Mouse (Mus musculus): ENCODE data around the gene Ebf1. TPM values are rescaled to one million over a fixed set of nuclear protein-coding genes. Genes with fewer than 3 reads are reported as not detected.

The Ebf1 gene
- polyA plus RNA-seq, 1 experiment from 2014 or later: 5.0 TPM

DNA sequence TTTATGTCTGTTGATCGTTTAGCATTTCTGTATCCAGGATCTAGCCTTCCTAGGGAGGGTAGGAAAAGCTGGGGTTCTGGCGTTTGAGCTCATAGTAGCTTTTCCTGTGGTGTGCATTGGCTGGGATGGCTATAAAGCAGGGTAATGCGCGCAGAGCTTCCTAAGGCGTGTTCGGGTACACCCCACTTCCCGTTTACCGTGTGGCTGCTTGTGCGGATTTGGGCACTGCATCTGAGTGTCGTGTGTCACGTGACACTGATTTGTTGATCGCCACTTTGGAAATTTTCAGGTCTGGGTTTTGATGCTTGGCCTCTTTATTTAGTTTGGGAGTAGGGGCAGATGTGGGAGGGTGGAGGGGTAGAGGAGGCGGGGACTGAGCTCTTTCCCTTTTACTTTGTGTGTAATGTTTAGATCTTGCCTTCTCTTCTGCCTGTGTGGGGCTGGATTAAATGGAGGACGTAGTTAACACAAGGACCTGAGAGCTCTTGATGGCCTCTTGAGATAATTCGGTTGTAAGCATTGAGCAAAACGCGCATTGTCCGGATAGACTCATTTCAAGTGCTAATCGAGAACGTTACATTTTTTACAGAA is 67.5 kb downstream of the Ebf1 start:
- Histone ChIP-seq H3K27ac (ENCODE audit: low read depth) (no peak overlapping the region), H3K9me3 (ENCODE audit: low read length) (no peaks in the 10 kb centered on the region), H3K9ac (replicated peaks) (no peak overlapping the region), H3K4me3 (ENCODE audit: low read depth, low read length) (no peak overlapping the region), H3K4me2 (ENCODE audit: low read depth, low read length) (peak overlapping the region; percentile 4; the same call in 1 of the 2 replicates), H3K36me3 (replicated peaks; ENCODE audit: insufficient read depth, low read length) (no peaks in the 10 kb centered on the region), H3K27me3 (ENCODE audit: insufficient read depth, low read length) (no peaks in the 10 kb centered on the region), H3K4me1 (ENCODE audit: insufficient read depth) (0 out of 2 replicates have a peak, but pooled peaks cover 2% of the 10 kb centered on the region)
- ATAC-seq (no peak), DNase-seq (no peak)
- TF ChIP-seq EP300 (IDR thresholded peaks at IDR 0.05; ENCODE audit: low read depth): no peak
- no peak for TF ChIP-seq CTCF (IDR thresholded peaks at IDR 0.05; ENCODE audit: low read depth)
- WGBS (ENCODE audit: insufficient replicate concordance): 37% methylated on average over 20 of the region's 20 CpGs

DNA sequence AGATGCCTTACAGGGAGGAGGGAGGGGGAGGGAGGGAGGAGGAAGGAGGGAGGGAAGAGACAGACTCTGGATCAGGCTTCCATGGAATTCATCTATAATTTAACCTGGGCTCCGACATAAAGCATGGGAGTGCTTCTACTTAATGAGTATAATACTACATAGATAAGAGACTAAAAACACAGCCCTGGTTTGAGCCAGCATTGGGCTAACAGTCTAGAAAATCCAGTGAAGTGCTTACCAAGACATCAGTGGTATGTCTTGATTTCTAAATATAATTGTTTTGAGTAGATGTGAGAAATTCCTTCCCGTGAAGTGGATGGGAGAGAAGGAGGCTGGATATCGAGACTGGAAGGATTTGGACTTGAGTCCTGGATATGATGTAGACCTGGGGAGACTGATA is 68.0 kb downstream of the Ebf1 start:
- Histone ChIP-seq H3K4me3 (ENCODE audit: low read depth, low read length) (no peak overlapping the region), H3K4me2 (ENCODE audit: low read depth, low read length) (no peak overlapping the region), H3K4me1 (ENCODE audit: insufficient read depth) (0 out of 2 replicates have a peak, but pooled peaks cover 2% of the 10 kb centered on the region), H3K9me3 (ENCODE audit: low read length) (no peaks in the 10 kb centered on the region), H3K36me3 (replicated peaks; ENCODE audit: insufficient read depth, low read length) (no peaks in the 10 kb centered on the region), H3K27ac (ENCODE audit: low read depth) (no peak overlapping the region), H3K27me3 (ENCODE audit: insufficient read depth, low read length) (no peaks in the 10 kb centered on the region), H3K9ac (replicated peaks) (no peak overlapping the region)
- no peak for DNase-seq
- TF ChIP-seq CTCF (IDR thresholded peaks at IDR 0.05; ENCODE audit: low read depth) (no peak), EP300 (IDR thresholded peaks at IDR 0.05; ENCODE audit: low read depth) (no peak)
- ATAC-seq: no peak
- 69% methylated on average over 3 of the region's 3 CpGs for WGBS (ENCODE audit: insufficient replicate concordance)

GRCm38 (mm10) chr11:44685911-44686361 is 68.8 kb downstream of the Ebf1 start:
- TF ChIP-seq CTCF (IDR thresholded peaks at IDR 0.05; ENCODE audit: low read depth) (no peak), EP300 (IDR thresholded peaks at IDR 0.05; ENCODE audit: low read depth) (no peak)
- Histone ChIP-seq H3K4me3 (ENCODE audit: low read depth, low read length) (no peak overlapping the region), H3K36me3 (replicated peaks; ENCODE audit: insufficient read depth, low read length) (no peaks in the 10 kb centered on the region), H3K27ac (ENCODE audit: low read depth) (no peak overlapping the region), H3K4me2 (ENCODE audit: low read depth, low read length) (peak overlapping the region; percentile 15; the same call in 1 of the 2 replicates), H3K9ac (replicated peaks) (no peak overlapping the region), H3K27me3 (ENCODE audit: insufficient read depth, low read length) (no peaks in the 10 kb centered on the region), H3K9me3 (ENCODE audit: low read length) (no peaks in the 10 kb centered on the region), H3K4me1 (ENCODE audit: insufficient read depth) (0 out of 2 replicates have a peak, but pooled peaks cover 2% of the 10 kb centered on the region)
- DNase-seq: no peak
- WGBS (ENCODE audit: insufficient replicate concordance): 36% methylated on average over 21 of the region's 21 CpGs
- ATAC-seq: no peak

DNA sequence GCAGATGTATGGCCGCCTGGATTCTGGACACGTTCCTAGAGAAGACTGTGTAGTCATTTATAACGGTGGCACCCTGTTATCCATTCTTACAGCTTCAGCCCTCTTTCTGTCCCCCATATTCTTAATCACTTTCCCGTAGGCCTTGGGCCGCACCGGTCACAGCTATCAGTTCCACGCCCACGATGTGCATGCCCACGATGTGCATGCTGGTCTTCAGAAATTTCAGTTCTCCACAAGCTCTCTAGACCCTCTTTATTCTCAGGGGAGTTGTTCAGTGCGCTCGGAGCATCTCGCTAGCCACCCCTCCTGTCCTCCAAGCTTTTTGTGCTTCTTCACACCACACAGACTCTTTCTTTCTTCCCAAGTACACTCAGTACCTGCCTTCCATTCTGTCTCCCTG is 69.3 kb downstream of the Ebf1 start:
- no peaks in the 10 kb centered on the region for H3K36me3 ChIP-seq (replicated peaks; ENCODE audit: insufficient read depth, low read length)
- DNase-seq (no peak), ATAC-seq (no peak)
- TF ChIP-seq EP300 (IDR thresholded peaks at IDR 0.05; ENCODE audit: low read depth): no peak
- no peak for TF ChIP-seq CTCF (IDR thresholded peaks at IDR 0.05; ENCODE audit: low read depth)
- H3K4me3 ChIP-seq (ENCODE audit: low read depth, low read length): no peak overlapping the region
- no peaks in the 10 kb centered on the region for H3K27me3 ChIP-seq (ENCODE audit: insufficient read depth, low read length)
- WGBS (ENCODE audit: insufficient replicate concordance): 65% methylated on average over 12 of the region's 12 CpGs
- H3K27ac ChIP-seq (ENCODE audit: low read depth): no peak overlapping the region
- no peaks in the 10 kb centered on the region for H3K9me3 ChIP-seq (ENCODE audit: low read length)
- H3K4me2 ChIP-seq (ENCODE audit: low read depth, low read length): peak overlapping the region; percentile 15; the same call in 1 of the 2 replicates
- 0 out of 2 replicates have a peak, but pooled peaks cover 2% of the 10 kb centered on the region for H3K4me1 ChIP-seq (ENCODE audit: insufficient read depth)
- no peak overlapping the region for H3K9ac ChIP-seq (replicated peaks)

- Histone ChIP-seq H3K4me1 (ENCODE audit: insufficient read depth) (no peaks in the 10 kb centered on the region), H3K36me3 (replicated peaks; ENCODE audit: insufficient read depth, low read length) (no peaks in the 10 kb centered on the region), H3K9me3 (ENCODE audit: low read length) (no peaks in the 10 kb centered on the region), H3K4me2 (ENCODE audit: low read depth, low read length) (no peak overlapping the region), H3K9ac (replicated peaks) (no peak overlapping the region), H3K4me3 (ENCODE audit: low read depth, low read length) (no peak overlapping the region), H3K27ac (ENCODE audit: low read depth) (no peak overlapping the region), H3K27me3 (ENCODE audit: insufficient read depth, low read length) (no peaks in the 10 kb centered on the region)
- DNase-seq (no peak), ATAC-seq (no peak)
- 69% methylated on average over 3 of the region's 3 CpGs for WGBS (ENCODE audit: insufficient replicate concordance)
- TF ChIP-seq EP300 (IDR thresholded peaks at IDR 0.05; ENCODE audit: low read depth) (no peak), CTCF (IDR thresholded peaks at IDR 0.05; ENCODE audit: low read depth) (no peak)
Measured at GRCm38 (mm10) chr11:44688542-44688941, 71.4 kb downstream of the Ebf1 start.

GRCm38 (mm10) chr11:44689571-44690264 is 72.6 kb downstream of the Ebf1 start:
- Histone ChIP-seq H3K4me1 (ENCODE audit: insufficient read depth) (no peaks in the 10 kb centered on the region), H3K4me3 (ENCODE audit: low read depth, low read length) (no peak overlapping the region), H3K9me3 (ENCODE audit: low read length) (no peaks in the 10 kb centered on the region), H3K27ac (ENCODE audit: low read depth) (no peak overlapping the region), H3K36me3 (replicated peaks; ENCODE audit: insufficient read depth, low read length) (no peaks in the 10 kb centered on the region), H3K9ac (replicated peaks) (no peak overlapping the region), H3K27me3 (ENCODE audit: insufficient read depth, low read length) (no peaks in the 10 kb centered on the region), H3K4me2 (ENCODE audit: low read depth, low read length) (no peak overlapping the region)
- 62% methylated on average over 7 of the region's 7 CpGs for WGBS (ENCODE audit: insufficient replicate concordance)
- DNase-seq: no peak
- ATAC-seq: no peak
- no peak for TF ChIP-seq CTCF (IDR thresholded peaks at IDR 0.05; ENCODE audit: low read depth)
- TF ChIP-seq EP300 (IDR thresholded peaks at IDR 0.05; ENCODE audit: low read depth): no peak
